Mouse (Mus musculus): Measurements from ENCODE around the gene Pop7. TPM values are rescaled to one million over a fixed set of nuclear protein-coding genes. Genes with fewer than 3 reads are reported as not detected.

Pop7 gene
- total RNA-seq, 1 experiment from 2014 or later = 22.1 TPM

- peak; percentile 17 to 27; a peak in 2 of 4 replicates for ATAC-seq (replicated peaks in 1 of 2; ENCODE audit: insufficient read depth in 1 of 2, low FRiP score in 2 of 2, low TSS enrichment in 1 of 2, low read depth in 1 of 2, poor library complexity in 2 of 2, severe bottlenecking in 2 of 2)
Measured at GRCm38 (mm10) chr5:137472252-137472904, 29.9 kb downstream of the Pop7 start.

GRCm38 (mm10) chr5:137466946-137467345 lies 35.4 kb downstream of the Pop7 start:
- no peak for ATAC-seq (replicated peaks in 1 of 2; ENCODE audit: insufficient read depth in 1 of 2, low FRiP score in 2 of 2, low TSS enrichment in 1 of 2, low read depth in 1 of 2, poor library complexity in 2 of 2, severe bottlenecking in 2 of 2)

- ATAC-seq (replicated peaks in 1 of 2; ENCODE audit: insufficient read depth in 1 of 2, low FRiP score in 2 of 2, low TSS enrichment in 1 of 2, low read depth in 1 of 2, poor library complexity in 2 of 2, severe bottlenecking in 2 of 2) = no peak
Measured at GRCm38 (mm10) chr5:137465049-137465448, 37.3 kb downstream of the Pop7 start.

- no peak; a peak in 1 of 4 replicates for ATAC-seq (replicated peaks in 1 of 2; ENCODE audit: insufficient read depth in 1 of 2, low FRiP score in 2 of 2, low TSS enrichment in 1 of 2, low read depth in 1 of 2, poor library complexity in 2 of 2, severe bottlenecking in 2 of 2)
Measured at GRCm38 (mm10) chr5:137455866-137456591, 46.3 kb downstream of the Pop7 start.

- no peak for ATAC-seq (replicated peaks in 1 of 2; ENCODE audit: insufficient read depth in 1 of 2, low FRiP score in 2 of 2, low TSS enrichment in 1 of 2, low read depth in 1 of 2, poor library complexity in 2 of 2, severe bottlenecking in 2 of 2)
Measured at GRCm38 (mm10) chr5:137455206-137455605, 47.1 kb downstream of the Pop7 start.

Other genes with a start within 250 kb of the Pop7 start
- gene Ache, start 215.0 kb downstream of the Pop7 start, total RNA-seq (2017) = 1.3 and 1.9 TPM in 2 replicates
- gene Ufsp1, start 207.9 kb downstream of the Pop7 start, total RNA-seq (2017) = 0.94 and 3.6 TPM in 2 replicates
- 313 and 317 TPM in 2 replicates for gene Srrt, start 194.8 kb downstream of the Pop7 start, total RNA-seq (2017)
- 17.0 and 21.4 TPM in 2 replicates for gene Trip6, start 188.1 kb downstream of the Pop7 start, total RNA-seq (2017)
- 4.2 and 8.9 TPM in 2 replicates for gene Slc12a9, start 168.9 kb downstream of the Pop7 start, total RNA-seq (2017)
- gene Ephb4, start 152.4 kb downstream of the Pop7 start, total RNA-seq (2017) = 1.3 and 3.7 TPM in 2 replicates
- 0.35 and 0.50 TPM in 2 replicates for gene Zan, start 25.5 kb downstream of the Pop7 start, total RNA-seq (2017)
- 13.4 and 16.3 TPM in 2 replicates for gene Gigyf1, start 16.0 kb upstream of the Pop7 start, total RNA-seq (2017)
- not detected in 2 replicates for gene Epo, start 30.7 kb upstream of the Pop7 start, total RNA-seq (2017)
- gene Gnb2, start 31.0 kb upstream of the Pop7 start, total RNA-seq (2017) = 147 and 171 TPM in 2 replicates
- not detected in 2 replicates for gene Actl6b, start 51.0 kb upstream of the Pop7 start, total RNA-seq (2017)
- gene Tfr2, start 67.3 kb upstream of the Pop7 start, total RNA-seq (2017) = 39.0 and 50.7 TPM in 2 replicates
- 8.3 and 10.3 TPM in 2 replicates for gene Mospd3, start 98.5 kb upstream of the Pop7 start, total RNA-seq (2017)
- gene Pcolce, start 111.3 kb upstream of the Pop7 start, total RNA-seq (2017) = not detected in 2 replicates
- gene Fbxo24, start 126.5 kb upstream of the Pop7 start, total RNA-seq (2017) = not detected in 2 replicates
- 26.4 and 43.3 TPM in 2 replicates for gene Lrch4, start 126.6 kb upstream of the Pop7 start, total RNA-seq (2017)
- 4.0 and 6.4 TPM in 2 replicates for gene Gm20605, start 126.7 kb upstream of the Pop7 start, total RNA-seq (2017)
- gene Sap25, start 138.8 kb upstream of the Pop7 start, total RNA-seq (2017) = 8.6 and 12.9 TPM in 2 replicates
- gene Irs3, start 143.2 kb upstream of the Pop7 start, total RNA-seq (2017) = not detected in 2 replicates
- gene Agfg2, start 182.2 kb upstream of the Pop7 start, total RNA-seq (2017) = 8.4 and 11.0 TPM in 2 replicates
- 0.05 and 0.25 TPM in 2 replicates for gene Nyap1, start 239.1 kb upstream of the Pop7 start, total RNA-seq (2017)
- gene Tsc22d4, start 243.2 kb upstream of the Pop7 start, total RNA-seq (2017) = 61.0 and 67.7 TPM in 2 replicates